Mouse (Mus musculus) E14TG2a.4 (cell line): Measurements from ENCODE around the gene Baiap2l2.

Source experiments
- CTCF ChIP-seq: conservative IDR thresholded peaks from 2 replicates; pipeline ENCODE4 v1.5.1; 2014; ENCODE audit warnings: low read length
- NANOG ChIP-seq: IDR thresholded peaks from 2 replicates; pipeline ENCODE4 v1.6.1; 2014; ENCODE audit warnings: borderline replicate concordance, low read length, mixed read lengths
- POU5F1 ChIP-seq: IDR thresholded peaks from 2 replicates; pipeline ENCODE4 v1.6.1; 2014; ENCODE audit warnings: low read length, borderline replicate concordance

GRCm38 (mm10) chr15:79265384-79265783 lies 20.0 kb downstream of the Baiap2l2 start:
- no peak for TF ChIP-seq CTCF
- no peak for TF ChIP-seq NANOG
- TF ChIP-seq POU5F1, result no peak
